Mouse (Mus musculus): ENCODE results near the gene Dennd1b. TPM values are rescaled to one million over a fixed set of nuclear protein-coding genes. Genes with fewer than 3 reads are reported as not detected.
A peak's percentile ranks its signal among the peaks of the same experiment; 100 is the strongest.

Dennd1b gene
- total RNA-seq (2022), result 10 to 100 TPM; 43.2 to 61.9 (median 57.9) TPM

DNA sequence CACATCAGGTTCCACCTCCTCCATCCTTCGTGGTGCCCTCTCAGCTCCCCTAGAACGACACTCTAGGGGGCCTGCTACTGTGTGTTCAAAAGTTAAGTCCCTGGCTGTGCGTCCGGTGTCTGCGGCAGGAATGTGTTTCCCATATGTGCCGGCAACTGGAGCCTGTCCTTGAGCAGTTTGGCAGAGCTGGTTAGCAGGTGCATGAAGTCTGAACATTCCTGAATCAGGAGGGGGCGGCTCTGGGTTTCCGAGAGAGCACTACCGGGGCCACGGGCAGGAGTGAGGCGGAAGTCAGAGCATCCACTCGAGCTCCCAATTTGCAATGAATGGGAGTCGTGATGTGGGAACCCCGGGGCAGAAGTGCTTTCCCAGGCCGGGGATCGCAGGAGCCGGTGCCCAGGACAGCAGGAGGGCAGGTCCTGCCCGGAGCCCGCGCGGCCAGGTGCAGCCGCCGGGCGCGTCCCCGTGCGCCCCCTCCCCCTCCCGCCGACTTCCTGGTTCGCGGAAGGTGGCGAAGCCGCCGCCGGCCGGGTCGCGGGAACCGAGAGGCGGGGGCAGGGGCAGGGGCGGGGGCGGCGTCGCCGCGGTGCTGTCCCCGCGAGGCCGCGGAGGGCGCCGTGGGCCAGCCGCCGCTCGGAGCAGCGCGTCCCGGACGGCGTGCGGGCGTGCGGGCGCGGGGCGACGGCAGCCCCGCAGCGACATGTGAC lies at the start of gene Dennd1b:
Dennd1b (plus strand) TSS at position 275 of the 707 bp plus-strand sequence.
- peak; percentile 61 to 66 for DNase-seq (ENCODE audit: low spot score in 2 of 2)

DNA sequence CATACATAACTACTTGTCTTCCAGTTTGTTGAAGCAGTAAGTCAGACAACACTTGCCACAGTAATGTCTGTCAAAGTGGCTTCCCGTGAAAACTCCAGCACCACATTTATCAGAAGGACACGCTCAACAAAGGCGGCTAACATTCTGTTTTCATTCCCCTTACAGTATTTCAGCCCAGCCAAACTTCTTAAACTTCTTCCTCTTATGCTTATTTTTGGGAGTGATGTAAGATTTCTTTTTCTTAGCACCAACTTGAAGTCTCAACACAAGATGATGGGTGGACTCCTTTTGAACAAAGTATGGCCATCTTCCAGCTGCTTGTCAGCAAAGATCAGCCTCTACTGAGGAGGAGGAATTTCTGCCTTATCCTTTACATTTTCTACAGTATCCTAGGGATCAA lies 47.6 kb upstream of the Dennd1b start:
- DNase-seq (ENCODE audit: low spot score in 2 of 2), result no peak

DNA sequence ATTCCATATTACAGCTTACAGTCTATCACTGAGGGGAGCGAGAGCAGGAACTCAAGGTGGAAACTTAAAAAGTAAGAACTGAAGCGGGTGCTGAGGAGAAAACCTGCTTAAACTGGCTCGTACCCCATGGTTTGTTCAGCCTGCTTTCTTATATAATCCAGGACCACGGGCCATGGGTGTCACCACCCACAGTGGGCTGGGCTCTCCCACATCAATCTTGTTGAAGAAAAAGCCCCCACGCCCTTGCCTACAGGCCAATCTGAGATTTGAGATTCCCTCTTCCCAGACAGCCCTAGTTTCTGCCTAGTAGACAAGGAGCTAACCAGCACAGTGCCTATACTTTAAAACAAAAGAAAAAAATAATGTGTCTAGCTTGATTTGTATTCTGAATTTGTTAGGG lies 43.6 kb upstream of the Dennd1b start:
- DNase-seq (ENCODE audit: low spot score in 2 of 2), result no peak

DNA sequence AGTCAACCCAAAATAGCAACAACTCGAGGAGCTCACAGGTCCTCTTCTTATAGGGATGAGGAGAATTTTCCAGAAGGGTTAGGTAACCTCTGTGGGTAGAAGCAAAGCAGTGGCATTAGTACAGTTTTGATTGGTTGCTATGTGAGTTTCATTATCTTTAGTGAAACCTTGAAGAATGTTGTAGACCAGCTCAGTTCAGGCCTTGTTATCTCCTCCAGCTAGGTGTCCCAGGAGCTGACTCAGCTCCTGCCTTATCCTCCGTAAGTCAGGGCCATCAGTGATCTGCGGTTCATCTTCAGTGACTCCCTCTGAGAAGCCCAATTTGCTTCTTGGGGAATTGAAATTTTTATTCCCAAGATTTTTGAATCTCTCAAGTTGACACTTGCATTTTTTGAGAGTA lies 43.2 kb upstream of the Dennd1b start:
- DNase-seq (ENCODE audit: low spot score in 2 of 2), result no peak

DNA sequence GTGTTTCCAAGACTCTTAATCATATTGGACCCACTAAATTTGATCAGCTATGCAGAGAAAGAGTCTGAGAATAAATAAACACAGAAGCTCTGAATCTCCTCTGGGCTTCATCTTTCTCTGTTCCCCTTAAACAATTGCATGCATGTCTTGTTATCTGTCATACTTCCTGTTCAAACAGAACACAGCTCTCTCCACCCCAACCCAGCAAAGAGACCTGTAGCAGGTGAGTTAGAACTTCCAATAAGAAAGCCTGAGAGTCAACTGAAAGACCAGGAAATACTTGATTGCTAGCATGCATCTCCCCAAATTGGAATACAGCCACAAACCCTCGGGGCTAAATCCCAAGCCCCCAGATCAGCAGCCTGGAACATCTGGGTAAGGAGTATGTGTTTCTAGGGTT lies 42.4 kb upstream of the Dennd1b start:
- no peak for DNase-seq (ENCODE audit: low spot score in 2 of 2)

DNA sequence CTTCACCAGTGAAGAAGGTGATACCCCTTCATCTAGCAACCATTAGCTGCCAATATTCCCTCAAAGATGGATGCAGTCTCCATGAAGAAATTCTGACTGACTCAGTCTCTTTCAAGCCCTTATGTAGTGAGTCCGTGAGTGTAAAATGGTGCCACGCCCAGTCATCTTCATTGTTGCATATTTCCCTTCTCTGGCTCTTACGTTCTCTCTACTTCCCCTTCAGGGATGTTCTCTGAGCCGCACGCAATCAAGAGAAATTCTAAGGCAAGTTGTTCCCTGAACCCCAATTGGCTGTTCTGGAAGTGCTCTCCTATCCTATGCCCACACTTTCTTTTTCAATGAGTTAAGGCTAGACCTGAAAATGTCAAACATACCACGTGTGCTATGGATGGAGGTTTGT lies 40.3 kb upstream of the Dennd1b start:
- DNase-seq (ENCODE audit: low spot score in 2 of 2), result no peak

DNA sequence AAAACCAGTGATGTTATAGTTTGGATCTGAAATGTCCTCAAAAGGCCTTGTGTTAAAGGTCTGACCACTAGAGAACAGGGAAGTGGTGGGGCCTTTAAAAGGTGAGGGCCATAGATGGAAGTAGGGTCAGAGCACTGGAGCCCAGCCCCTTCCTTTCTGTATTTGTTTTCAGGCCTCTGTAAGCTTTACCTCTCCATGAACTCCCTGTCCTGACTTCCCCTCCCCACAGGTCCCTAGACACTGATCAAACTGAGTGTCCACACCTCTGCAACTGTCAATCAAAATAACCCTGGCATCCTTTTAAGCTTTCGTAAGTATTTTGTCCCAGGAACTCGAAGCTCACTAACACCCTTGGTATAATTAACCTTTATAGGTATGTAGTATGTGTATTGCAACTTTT lies 39.0 kb upstream of the Dennd1b start:
- DNase-seq (ENCODE audit: low spot score in 2 of 2), result no peak

DNA sequence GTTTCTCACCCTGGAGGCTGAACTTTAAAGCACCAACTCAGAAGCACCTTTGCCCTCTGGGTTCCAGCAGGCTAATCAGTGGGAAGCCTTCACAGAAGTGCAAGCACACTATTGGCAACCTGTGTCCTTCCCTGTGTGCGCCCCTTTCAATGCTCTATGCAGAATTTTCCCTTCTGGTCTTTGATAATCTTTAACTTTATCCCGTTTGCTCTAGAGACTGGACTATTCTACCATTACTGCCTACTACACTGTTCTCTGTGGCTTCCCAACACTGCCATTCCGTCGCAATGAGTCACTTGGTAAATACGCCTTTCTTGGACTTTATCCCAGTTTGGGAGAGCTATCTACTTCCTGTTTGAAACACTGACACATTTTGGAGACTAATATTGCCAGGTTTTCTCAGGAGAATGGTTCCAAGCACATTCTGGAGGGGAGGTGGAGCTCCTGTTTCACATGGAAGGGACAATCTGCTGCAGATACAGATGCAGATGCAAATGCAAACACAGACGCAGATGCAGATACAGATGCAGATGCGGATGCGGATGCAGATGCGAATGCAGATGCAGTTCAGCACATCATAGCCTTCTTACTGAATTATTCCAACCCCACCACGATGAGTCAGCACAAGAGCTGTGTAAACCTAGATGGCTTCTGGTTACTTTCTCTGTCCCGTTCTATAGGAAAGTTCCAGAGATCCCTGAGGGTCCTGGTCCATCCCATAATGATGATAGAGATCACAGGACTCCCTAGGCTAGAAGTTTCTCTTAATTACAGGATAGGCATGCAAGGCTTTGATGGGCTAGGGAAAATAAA lies 34.4 kb upstream of the Dennd1b start:
- peak in 1 of 2 experiments; percentile 13 for DNase-seq (ENCODE audit: low spot score in 2 of 2)

DNA sequence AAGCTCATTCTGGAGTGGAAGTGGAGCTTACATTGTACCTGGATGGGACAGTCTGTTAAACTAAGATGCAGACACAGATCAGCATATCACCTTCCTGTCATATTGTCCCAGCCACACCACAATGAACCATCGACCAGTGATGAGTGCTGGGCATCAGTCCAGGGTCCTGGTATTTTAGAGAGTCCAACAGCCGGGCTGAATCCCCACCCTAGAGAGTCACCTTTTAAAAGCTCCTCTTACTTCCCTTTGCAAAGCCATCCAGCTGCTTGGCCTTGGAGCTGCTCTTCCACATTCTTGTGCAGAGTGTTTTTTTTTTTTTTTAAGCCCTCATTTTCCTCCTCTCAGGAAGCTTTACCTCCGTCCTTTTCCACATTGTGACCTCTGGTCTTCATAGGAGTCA lies 33.2 kb upstream of the Dennd1b start:
- no peak for DNase-seq (ENCODE audit: low spot score in 2 of 2)

DNA sequence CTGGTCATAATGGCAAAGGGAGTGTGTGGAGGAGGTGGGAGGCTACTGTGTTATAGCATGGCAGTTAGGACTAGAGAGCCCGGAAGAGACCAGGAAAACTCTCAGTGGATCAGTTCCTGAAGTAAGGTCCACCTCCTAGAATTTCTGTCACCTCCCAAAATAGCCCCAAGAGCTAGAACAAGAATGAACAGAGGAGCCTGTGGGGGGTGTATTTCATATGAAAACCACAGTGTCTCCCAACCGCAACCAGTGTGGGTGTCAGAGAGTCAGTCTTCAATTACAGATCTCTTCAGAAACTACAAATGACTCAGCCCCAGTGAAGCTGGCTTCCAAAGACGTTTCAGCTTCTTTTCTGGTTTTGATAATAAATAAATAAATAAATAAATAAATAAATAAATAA lies 32.4 kb upstream of the Dennd1b start:
- no peak for DNase-seq (ENCODE audit: low spot score in 2 of 2)

DNA sequence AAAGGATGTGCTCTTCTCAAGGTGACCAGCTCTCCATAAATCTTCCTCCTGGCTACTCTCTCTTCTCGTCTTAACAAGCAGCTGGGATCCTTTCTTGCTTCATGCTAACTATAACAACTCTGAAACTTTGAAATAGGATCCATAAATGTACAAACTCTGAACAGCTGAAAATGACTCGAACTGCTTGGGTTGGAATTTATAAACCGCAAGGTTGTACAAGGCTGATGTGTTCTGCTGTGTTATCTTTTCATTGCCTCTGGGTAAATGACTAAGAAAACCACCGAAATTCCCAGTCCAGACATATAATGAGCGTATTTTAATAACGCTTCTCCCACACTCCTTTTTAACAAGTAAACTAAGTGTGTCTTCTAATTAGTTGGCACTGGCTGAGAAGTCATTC lies 27.1 kb upstream of the Dennd1b start:
- DNase-seq (ENCODE audit: low spot score in 2 of 2), result no peak

DNA sequence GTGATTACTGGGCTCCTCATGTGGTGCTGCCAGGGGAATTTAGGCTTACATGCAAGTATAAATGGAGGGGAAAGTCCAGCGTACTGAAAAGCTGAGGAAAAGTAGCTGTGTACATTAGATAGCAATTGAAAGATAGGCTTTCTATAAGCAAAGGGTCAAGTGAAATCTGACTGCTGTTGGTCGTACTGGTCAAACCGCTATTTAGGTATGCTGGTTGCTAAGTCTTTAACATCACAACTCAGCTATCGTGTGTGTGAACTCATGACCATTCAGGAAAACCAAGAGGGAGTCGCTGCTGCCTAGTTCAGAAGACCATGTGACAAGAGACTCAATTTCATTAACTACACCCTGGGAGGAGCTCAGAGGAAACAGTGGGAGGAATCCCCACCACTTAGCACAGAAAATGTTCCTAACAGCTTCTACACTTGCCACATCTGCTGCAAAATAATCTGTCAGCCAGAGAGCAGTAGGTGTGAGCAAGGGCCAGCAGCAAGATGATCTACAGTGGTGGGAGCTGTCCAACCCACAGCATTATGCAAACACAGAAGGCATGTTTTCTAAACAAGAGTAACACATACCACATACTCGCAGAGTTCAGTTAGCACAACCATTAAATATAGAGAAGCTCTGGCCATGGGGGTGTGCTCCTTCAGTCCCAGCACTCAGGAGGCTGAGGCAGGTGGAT lies 25.4 kb upstream of the Dennd1b start:
- no peak for DNase-seq (ENCODE audit: low spot score in 2 of 2)

DNA sequence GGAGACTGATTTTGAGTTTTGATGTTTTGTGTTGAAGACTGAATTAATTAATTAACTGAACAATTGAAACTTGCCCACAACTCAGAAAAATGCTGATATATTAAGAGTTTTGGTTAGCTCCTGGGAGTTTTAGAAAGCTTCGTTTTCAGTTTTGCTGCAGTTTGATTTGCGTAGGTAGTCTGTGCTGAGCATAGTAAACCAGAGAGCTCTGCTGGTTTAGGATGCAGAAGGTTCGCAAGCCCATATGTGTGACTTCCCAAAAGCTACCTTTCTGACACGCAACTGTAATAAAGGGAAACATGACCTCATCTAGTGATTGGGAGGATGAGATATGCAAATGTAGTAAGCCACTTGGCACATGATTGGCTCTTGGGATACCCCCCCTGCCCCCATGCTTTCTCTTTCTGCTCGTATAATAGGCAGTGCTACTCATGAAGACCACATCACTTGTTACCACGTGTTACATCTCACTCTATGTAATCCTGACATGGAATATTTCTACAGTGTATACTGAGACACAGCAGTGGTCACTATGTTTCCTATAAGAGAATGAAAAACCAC lies 23.6 kb upstream of the Dennd1b start:
- no peak for DNase-seq (ENCODE audit: low spot score in 2 of 2)

DNA sequence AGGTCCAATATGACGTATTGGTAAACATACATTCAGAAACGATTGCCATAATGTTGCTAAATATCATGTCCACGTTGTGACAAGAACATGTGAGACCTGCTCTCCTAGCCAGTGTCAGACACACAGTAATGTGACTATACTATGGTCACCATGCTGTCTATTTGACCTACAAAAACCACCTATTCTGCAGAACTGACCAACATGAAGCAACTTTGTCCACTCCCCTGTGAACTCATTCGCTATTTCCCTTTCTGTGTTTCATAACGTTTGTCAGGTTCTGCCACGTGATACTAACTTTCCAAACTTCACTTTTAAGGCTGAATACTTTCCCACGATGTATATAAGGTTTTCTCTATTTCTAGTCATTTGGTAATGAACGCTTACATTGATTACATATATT lies 22.8 kb upstream of the Dennd1b start:
- no peak for DNase-seq (ENCODE audit: low spot score in 2 of 2)

DNA sequence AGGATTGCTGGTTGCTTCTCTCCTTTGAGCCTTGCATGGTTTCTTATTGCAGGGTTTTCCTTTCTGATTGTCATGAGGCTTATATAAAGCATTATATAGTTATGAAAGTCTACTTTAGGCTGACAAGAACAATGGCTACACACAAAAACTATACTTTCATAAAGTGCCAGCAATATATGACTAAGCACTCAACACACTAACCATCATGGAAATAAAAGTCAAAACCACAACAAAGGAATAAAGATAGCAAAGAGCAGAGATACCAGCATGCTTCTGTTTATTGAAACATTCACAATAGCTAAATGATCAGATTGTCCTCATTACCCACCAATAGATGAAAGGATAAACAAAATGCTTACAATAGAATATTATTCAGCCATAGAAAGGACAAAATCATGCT lies 11.1 kb upstream of the Dennd1b start:
- no peak for DNase-seq (ENCODE audit: low spot score in 2 of 2)

DNA sequence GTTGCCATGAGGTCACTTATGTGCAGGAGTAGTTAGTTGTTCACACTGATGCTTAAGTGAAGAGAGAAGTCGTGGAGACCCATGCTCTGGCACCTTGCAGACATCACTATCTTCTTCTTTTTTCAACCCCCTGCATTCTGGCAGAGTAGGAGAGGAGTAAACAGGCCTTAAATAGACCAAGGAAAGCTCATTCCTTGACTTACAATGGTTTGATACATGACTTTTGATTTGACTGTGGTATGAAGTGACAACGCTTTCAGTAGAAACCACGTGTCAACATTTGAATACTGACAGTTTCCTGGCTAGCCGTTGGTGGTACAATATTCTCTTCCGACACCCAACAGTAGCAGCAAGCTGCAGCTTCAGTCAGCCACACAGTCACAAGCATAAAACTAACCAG lies 8.3 kb upstream of the Dennd1b start:
- no peak for DNase-seq (ENCODE audit: low spot score in 2 of 2)

DNA sequence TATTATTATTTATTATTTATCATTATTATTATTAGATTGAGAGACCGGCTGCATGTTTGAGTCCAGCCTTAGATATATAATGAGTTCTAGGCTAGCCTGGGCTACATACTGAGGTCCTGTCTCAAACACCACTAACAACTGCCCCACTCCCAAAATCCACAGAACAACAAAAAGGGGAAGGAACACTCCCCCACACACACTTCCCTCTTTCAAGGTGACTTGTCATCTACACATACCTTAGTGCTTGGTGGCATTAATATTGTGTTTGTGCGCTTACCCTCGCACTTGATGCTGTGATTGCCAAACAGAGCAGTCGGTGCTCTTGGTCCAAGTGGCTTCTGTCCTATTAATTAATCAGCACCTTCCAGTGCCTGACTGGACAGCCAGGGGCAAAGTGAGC lies 7.8 kb upstream of the Dennd1b start:
- no peak for DNase-seq (ENCODE audit: low spot score in 2 of 2)

DNA sequence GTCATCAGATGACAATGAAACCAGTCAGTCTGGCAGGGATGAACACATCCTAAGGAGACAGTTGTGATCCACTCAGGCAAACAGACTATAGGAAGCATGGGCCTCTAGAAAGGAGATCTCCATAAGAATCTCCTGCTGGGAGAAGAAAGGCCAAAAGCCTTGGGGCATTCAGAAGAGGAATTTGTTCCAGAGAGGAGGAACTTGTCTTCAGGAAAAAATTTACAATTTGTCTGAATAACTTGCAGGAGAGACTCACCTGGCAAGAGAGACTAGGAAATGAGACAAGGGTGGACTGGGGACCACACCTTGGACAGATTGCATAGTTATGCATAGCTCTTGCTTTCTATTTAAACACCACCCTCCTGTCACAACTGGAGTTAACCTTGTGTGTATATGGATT lies 6.7 kb upstream of the Dennd1b start:
- no peak for DNase-seq (ENCODE audit: low spot score in 2 of 2)

DNA sequence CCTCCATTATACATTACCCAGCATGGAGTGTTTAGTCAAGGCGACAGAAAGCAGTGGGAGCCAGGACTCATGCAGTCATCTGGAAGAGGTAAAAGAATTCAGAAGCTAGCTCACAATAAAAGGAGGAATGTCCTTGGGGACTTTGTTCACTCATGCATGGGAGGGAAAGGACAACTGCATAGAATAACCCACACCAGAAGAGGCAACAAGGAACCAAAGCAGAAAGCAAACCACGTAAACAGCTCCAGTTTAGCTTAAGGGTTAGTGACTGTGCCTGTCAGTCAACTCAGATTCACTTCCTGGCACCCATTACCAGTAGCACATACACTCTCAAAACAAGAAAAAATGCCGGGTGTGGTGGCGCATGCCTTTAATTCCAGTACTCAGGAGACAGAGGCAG lies 6.1 kb upstream of the Dennd1b start:
- DNase-seq (ENCODE audit: low spot score in 2 of 2), result no peak

DNA sequence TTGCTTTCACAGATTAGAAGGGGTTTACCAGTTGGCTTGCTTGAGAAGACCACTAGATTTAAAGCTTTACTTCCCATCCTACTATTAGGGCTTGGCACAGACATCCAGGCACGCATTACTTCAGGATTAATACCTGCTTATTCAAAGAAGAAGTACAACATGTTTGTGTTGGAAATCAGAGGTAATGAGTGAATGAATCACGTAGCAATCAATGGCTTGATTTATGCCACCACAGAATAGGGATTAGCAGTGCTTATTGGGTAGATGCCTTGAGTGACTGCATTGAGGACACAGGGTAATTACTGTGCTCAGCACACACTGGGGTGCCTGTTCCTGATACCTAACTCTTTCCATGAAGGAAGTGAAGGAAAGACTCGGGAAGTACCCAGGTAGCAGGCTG lies 4.4 kb upstream of the Dennd1b start:
- no peak for DNase-seq (ENCODE audit: low spot score in 2 of 2)

DNA sequence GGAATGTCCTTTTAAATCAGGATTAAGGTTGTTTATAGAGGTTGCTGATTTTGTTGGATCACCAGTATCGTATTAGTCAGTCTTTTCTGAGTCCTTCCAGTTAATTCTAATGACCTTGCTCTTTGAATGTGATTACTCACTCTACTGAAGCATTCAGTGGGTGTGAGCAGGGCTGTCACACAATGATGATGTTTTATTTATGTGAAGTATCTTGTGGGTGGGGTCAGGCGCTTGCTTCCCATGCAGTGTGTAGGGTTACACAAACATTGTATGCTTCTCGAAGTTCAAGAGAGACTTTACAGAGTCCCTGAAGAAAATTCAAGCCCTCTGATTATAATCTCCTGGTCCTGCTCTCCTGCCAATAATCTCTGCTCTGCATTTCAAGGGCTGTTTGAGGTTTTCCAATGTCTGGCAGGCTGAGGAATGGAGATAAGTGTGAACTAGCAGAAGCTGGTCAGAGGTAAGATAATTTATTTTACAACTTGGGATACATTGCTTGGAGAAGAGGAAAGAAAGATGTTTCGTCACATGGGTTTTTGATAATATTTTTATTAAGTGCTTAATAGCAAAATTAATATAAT lies 3.2 kb upstream of the Dennd1b start:
- no peak for DNase-seq (ENCODE audit: low spot score in 2 of 2)
